In genomic region chr11:88648407-88648806, GRCm38 (mm10) we compare ENCODE assay signal across 15 mouse cellular contexts.
A peak's percentile ranks its signal among the peaks of the same experiment; 100 is the strongest.
DNase-seq lines count a peak whose midpoint lies in the region; ATAC-seq and TF ChIP-seq lines count a peak whose summit lies in the region.
"Had no signal": no experiment of that assay in that cellular context is flagged by ENCODE, and none has a peak within 500 bp of the region (broad histone marks: within the 10 kb centered on the region; RNA-seq: fewer than 3 reads in every experiment).

No protein-coding gene starts in this region.

- H3K4me1 ChIP-seq in embryonic facial prominence, embryonic 12.5 days: peaks cover 37% of the 10 kb centered on the region
- H3K4me1 ChIP-seq in embryonic facial prominence, embryonic 10.5 days: peaks cover 65% of the 10 kb centered on the region
- peaks cover 27% of the 10 kb centered on the region for H3K4me1 ChIP-seq in intestine, embryonic 14.5 days (replicated peaks; ENCODE audit: control insufficient read depth, insufficient read depth, low read length)
- no peaks in the 10 kb centered on the region for H3K4me1 ChIP-seq in intestine, postnatal 0 days (replicated peaks; ENCODE audit: control insufficient read depth, insufficient read depth, low read length)
- peaks cover 38% of the 10 kb centered on the region for H3K4me1 ChIP-seq in embryonic facial prominence, embryonic 14.5 days (ENCODE audit: control insufficient read depth, insufficient read depth, low read length)
- peaks cover 40% of the 10 kb centered on the region for H3K4me1 ChIP-seq in limb, embryonic 15.5 days
- H3K4me1 ChIP-seq: liver, embryonic 15.5 days had no signal

- no peak overlapping the region for H3K4me3 ChIP-seq in embryonic facial prominence, embryonic 12.5 days
- H3K4me3 ChIP-seq in embryonic facial prominence, embryonic 10.5 days: no peak overlapping the region
- H3K4me3 ChIP-seq in intestine, embryonic 14.5 days (ENCODE audit: low read depth, low read length): no peak overlapping the region
- no peak overlapping the region for H3K4me3 ChIP-seq in intestine, postnatal 0 days (ENCODE audit: low read depth, low read length)
- no peak overlapping the region for H3K4me3 ChIP-seq in embryonic facial prominence, embryonic 14.5 days (ENCODE audit: low read depth, low read length)
- no peak overlapping the region for H3K4me3 ChIP-seq in limb, embryonic 15.5 days
- H3K4me3 ChIP-seq: embryonic facial prominence, embryonic 15.5 days; gastrocnemius, adult 2 months; liver, embryonic 15.5 days; megakaryocyte, embryonic 14.5 days had no signal

- H3K4me2 ChIP-seq in embryonic facial prominence, embryonic 12.5 days (replicated peaks): no peak overlapping the region
- H3K4me2 ChIP-seq in intestine, embryonic 14.5 days (ENCODE audit: low read length): no peak overlapping the region
- no peak overlapping the region for H3K4me2 ChIP-seq in intestine, postnatal 0 days (replicated peaks; ENCODE audit: low read depth)
- H3K4me2 ChIP-seq in embryonic facial prominence, embryonic 14.5 days (ENCODE audit: low read depth, low read length): no peak overlapping the region
- no peak overlapping the region for H3K4me2 ChIP-seq in limb, embryonic 15.5 days
- H3K4me2 ChIP-seq: embryonic facial prominence, embryonic 15.5 days; liver, embryonic 15.5 days had no signal

- 62% methylated on average over 5 of the region's 5 CpGs for WGBS in embryonic facial prominence, embryonic 12.5 days
- 86% methylated on average over 5 of the region's 5 CpGs for WGBS in embryonic facial prominence, embryonic 10.5 days
- WGBS in intestine, embryonic 14.5 days: 26% methylated on average over 5 of the region's 5 CpGs
- WGBS in intestine, postnatal 0 days: 54% methylated on average over 5 of the region's 5 CpGs
- WGBS in embryonic facial prominence, embryonic 14.5 days: 39% methylated on average over 5 of the region's 5 CpGs
- WGBS in limb, embryonic 15.5 days: 22% methylated on average over 5 of the region's 5 CpGs

- H3K36me3 ChIP-seq in embryonic facial prominence, embryonic 12.5 days: peaks cover 4% of the 10 kb centered on the region; the same call in 1 of the 2 replicates
- peaks cover 84% of the 10 kb centered on the region for H3K36me3 ChIP-seq in embryonic facial prominence, embryonic 10.5 days (replicated peaks)
- H3K36me3 ChIP-seq in intestine, embryonic 14.5 days (ENCODE audit: control insufficient read depth, insufficient read depth, low read length): peaks cover 6% of the 10 kb centered on the region; the same call in 1 of the 2 replicates
- no peaks in the 10 kb centered on the region; the same call in 1 of the 2 replicates for H3K36me3 ChIP-seq in intestine, postnatal 0 days (ENCODE audit: control insufficient read depth, insufficient read depth)
- H3K36me3 ChIP-seq in embryonic facial prominence, embryonic 14.5 days (ENCODE audit: control insufficient read depth, insufficient read depth, low read length): 0 out of 2 replicates have a peak, but pooled peaks cover 4% of the 10 kb centered on the region
- 0 out of 2 replicates have a peak, but pooled peaks cover 7% of the 10 kb centered on the region for H3K36me3 ChIP-seq in limb, embryonic 15.5 days
- H3K36me3 ChIP-seq: embryonic facial prominence, embryonic 15.5 days; liver, embryonic 15.5 days had no signal

- no peak overlapping the region for H3K9ac ChIP-seq in embryonic facial prominence, embryonic 12.5 days
- no peak overlapping the region for H3K9ac ChIP-seq in intestine, embryonic 14.5 days (ENCODE audit: low read length)
- no peak overlapping the region for H3K9ac ChIP-seq in intestine, postnatal 0 days (ENCODE audit: low read depth, low read length)
- H3K9ac ChIP-seq in embryonic facial prominence, embryonic 14.5 days (ENCODE audit: low read depth, low read length): no peak overlapping the region
- no peak overlapping the region for H3K9ac ChIP-seq in limb, embryonic 15.5 days
- H3K9ac ChIP-seq: embryonic facial prominence, embryonic 15.5 days; liver, embryonic 15.5 days had no signal

- no peaks in the 10 kb centered on the region for H3K27me3 ChIP-seq in embryonic facial prominence, embryonic 12.5 days
- H3K27me3 ChIP-seq in embryonic facial prominence, embryonic 10.5 days (replicated peaks; ENCODE audit: low read depth, poor library complexity, severe bottlenecking): no peaks in the 10 kb centered on the region
- no peaks in the 10 kb centered on the region for H3K27me3 ChIP-seq in intestine, embryonic 14.5 days (replicated peaks; ENCODE audit: control insufficient read depth, insufficient read depth, low read length)
- no peaks in the 10 kb centered on the region for H3K27me3 ChIP-seq in intestine, postnatal 0 days (replicated peaks; ENCODE audit: control insufficient read depth, insufficient read depth, low read length)
- no peaks in the 10 kb centered on the region for H3K27me3 ChIP-seq in embryonic facial prominence, embryonic 14.5 days (replicated peaks; ENCODE audit: control insufficient read depth, insufficient read depth, low read length)
- no peaks in the 10 kb centered on the region for H3K27me3 ChIP-seq in limb, embryonic 15.5 days
- H3K27me3 ChIP-seq: embryonic facial prominence, embryonic 15.5 days; liver, embryonic 15.5 days; megakaryocyte, embryonic 14.5 days had no signal

- no peaks in the 10 kb centered on the region for H3K9me3 ChIP-seq in embryonic facial prominence, embryonic 12.5 days
- H3K9me3 ChIP-seq in embryonic facial prominence, embryonic 10.5 days: no peaks in the 10 kb centered on the region
- H3K9me3 ChIP-seq in intestine, embryonic 14.5 days (ENCODE audit: control insufficient read depth, low read length): no peaks in the 10 kb centered on the region
- H3K9me3 ChIP-seq in intestine, postnatal 0 days (ENCODE audit: control insufficient read depth): no peaks in the 10 kb centered on the region
- no peaks in the 10 kb centered on the region for H3K9me3 ChIP-seq in embryonic facial prominence, embryonic 14.5 days (ENCODE audit: control insufficient read depth, low read length)
- no peaks in the 10 kb centered on the region for H3K9me3 ChIP-seq in limb, embryonic 15.5 days
- H3K9me3 ChIP-seq: embryonic facial prominence, embryonic 15.5 days; liver, embryonic 15.5 days; megakaryocyte, embryonic 14.5 days had no signal

- ATAC-seq in embryonic facial prominence, embryonic 12.5 days (ENCODE audit: insufficient number of reproducible peaks, insufficient read depth, low FRiP score, low TSS enrichment): no peak
- peak; percentile 50 for ATAC-seq in intestine, embryonic 14.5 days (replicated peaks; ENCODE audit: low FRiP score, low TSS enrichment, low read depth)
- ATAC-seq in intestine, postnatal 0 days: no peak
- 0 out of 2 replicates have a peak, but pooled peaks have one; percentile 12 for ATAC-seq in embryonic facial prominence, embryonic 14.5 days (ENCODE audit: low read depth)
- no peak for ATAC-seq in limb, embryonic 15.5 days (ENCODE audit: insufficient number of reproducible peaks, low FRiP score, low TSS enrichment, low read depth)

- DNase-seq in embryonic facial prominence, embryonic 10.5 days (ENCODE audit: low spot score): no peak
- peak; percentile 67 for DNase-seq in intestine, embryonic 14.5 days (ENCODE audit: low spot score)
- no peak for DNase-seq in embryonic facial prominence, embryonic 14.5 days (ENCODE audit: low spot score)
- DNase-seq in adrenal gland, adult (ENCODE audit: inconsistent age in 2 of 2, low spot score in 1 of 2): no peak
- DNase-seq in adrenal gland, adult 18-20 months (ENCODE audit: low spot score in 2 of 2): no peak
- DNase-seq: adrenal gland, postnatal 14 days; cerebellum, adult 18-20 months; gastrocnemius, adult 2 months; kidney, adult 8-10 months had no signal

- 0 out of 2 replicates have a peak overlapping the region, but pooled peaks have one; percentile 30 for H3K27ac ChIP-seq in embryonic facial prominence, embryonic 12.5 days
- no peak overlapping the region for H3K27ac ChIP-seq in embryonic facial prominence, embryonic 10.5 days (replicated peaks)
- H3K27ac ChIP-seq in intestine, embryonic 14.5 days (ENCODE audit: low read depth): no peak overlapping the region
- no peak overlapping the region for H3K27ac ChIP-seq in intestine, postnatal 0 days (ENCODE audit: low read depth, low read length)
- no peak overlapping the region for H3K27ac ChIP-seq in embryonic facial prominence, embryonic 14.5 days (replicated peaks; ENCODE audit: low read depth, low read length)
- peak overlapping the region; percentile 17; the same call in 1 of the 2 replicates for H3K27ac ChIP-seq in limb, embryonic 15.5 days
- H3K27ac ChIP-seq: embryonic facial prominence, embryonic 15.5 days; gastrocnemius, adult 2 months; liver, embryonic 15.5 days had no signal

- TF ChIP-seq CTCF in intestine, postnatal 0 days (IDR thresholded peaks at IDR 0.05; ENCODE audit: low read depth): no peak

Comparison
In these comparisons a context has a peak if more than half of its experiments do, and no peak if none do; other contexts are left out.
1. ATAC-seq: peak in intestine, embryonic 14.5 days (single experiment) and embryonic facial prominence, embryonic 14.5 days (single experiment); none in embryonic facial prominence, embryonic 12.5 days (single experiment), intestine, postnatal 0 days (single experiment) and limb, embryonic 15.5 days (single experiment).
2. H3K27ac ChIP-seq: peak in embryonic facial prominence, embryonic 12.5 days (single experiment) and limb, embryonic 15.5 days (single experiment); none in embryonic facial prominence, embryonic 10.5 days (single experiment), intestine, embryonic 14.5 days (single experiment), intestine, postnatal 0 days (single experiment) and embryonic facial prominence, embryonic 14.5 days (single experiment).